Mouse (Mus musculus) CH12.LX (cell line): ENCODE measurements at regions not wholly inside any gene's neighbourhood (a gene's known extent, or its start where the extent isn't known, plus 50 kb on each side); places are given as distances from the start of the nearest gene placed in this dataset.

Experiments
- DNase-seq: peaks from one replicate; pipeline ENCODE4 v3.0.0-alpha.2; 2013; ENCODE audit errors: extremely low read depth
- H3K27ac ChIP-seq: 2 replicates; pipeline ENCODE4 v1.5.1; 2012; ENCODE audit warnings: low read depth, mild to moderate bottlenecking, control low read depth, moderate library complexity; ENCODE audit not compliant: insufficient read depth
- H3K27me3 ChIP-seq: replicated peaks from 2 replicates; pipeline ENCODE3; 2012; ENCODE audit warnings: inconsistent platforms
- H3K36me3 ChIP-seq, 2 experiments: replicated peaks in 1 of 2; 2 replicates each; pipeline versions ENCODE3 to v1.6.1; 2012; ENCODE audit warnings: inconsistent platforms in 1 of 2, low read length in 1 of 2, mild to moderate bottlenecking in 1 of 2, mixed read lengths in 1 of 2, moderate library complexity in 1 of 2; ENCODE audit not compliant: control insufficient read depth in 1 of 2, insufficient read depth in 1 of 2
- H3K4me1 ChIP-seq, 2 experiments: 2 replicates each; pipeline ENCODE4 v1.6.1; 2012; ENCODE audit warnings: inconsistent platforms in 1 of 2, moderate library complexity in 1 of 2; ENCODE audit not compliant: insufficient read depth in 2 of 2, control insufficient read depth in 1 of 2
- H3K4me2 ChIP-seq: 2 replicates; pipeline ENCODE4 v1.6.1; 2012; ENCODE audit warnings: low read depth, mild to moderate bottlenecking, control low read depth; ENCODE audit not compliant: poor library complexity, insufficient read depth, severe bottlenecking
- H3K4me3 ChIP-seq, 3 experiments: fragments of 150-350 bp in 1 of 3; sonication (generic) in 1 of 3; replicated peaks in 1 of 3; 2 replicates each; pipeline versions ENCODE3 to v1.5.1; 2011 to 2012; ENCODE audit warnings: low read depth in 2 of 3, low read length in 2 of 3, mild to moderate bottlenecking in 2 of 3, moderate library complexity in 2 of 3, control low read depth in 1 of 3, improper control_type of control experiment in 1 of 3, inconsistent platforms in 1 of 3, mixed read lengths in 1 of 3; ENCODE audit not compliant: poor library complexity in 1 of 3
- H3K79me2 ChIP-seq: replicated peaks from 2 replicates; pipeline ENCODE4 v1.6.1; 2012; ENCODE audit warnings: mild to moderate bottlenecking, moderate library complexity; ENCODE audit not compliant: control insufficient read depth, poor library complexity, insufficient read depth, severe bottlenecking; ENCODE audit errors: extremely low read depth
- H3K9ac ChIP-seq: 2 replicates; pipeline ENCODE4 v1.6.1; 2012; ENCODE audit warnings: low read depth, mild to moderate bottlenecking, control low read depth, moderate library complexity; ENCODE audit not compliant: insufficient read depth
- H3K9me3 ChIP-seq: replicated peaks from 2 replicates; pipeline ENCODE3; 2012; ENCODE audit warnings: low read length, inconsistent platforms, mixed read lengths
- BHLHE40 ChIP-seq: IDR thresholded peaks from 2 replicates; pipeline ENCODE4 v1.6.1; 2011; ENCODE audit warnings: mild to moderate bottlenecking, low read depth, low read length, improper control_type of control experiment
- CHD2 ChIP-seq: IDR thresholded peaks from 2 replicates; pipeline ENCODE4 v1.6.1; 2011; ENCODE audit warnings: low read length, improper control_type of control experiment
- CTCF ChIP-seq, 2 experiments: IDR thresholded peaks in 1 of 2; conservative IDR thresholded peaks in 1 of 2; 2 replicates each; pipeline ENCODE4 v1.5.1; 2011 to 2012; ENCODE audit warnings: low read depth in 2 of 2, low read length in 2 of 2, improper control_type of control experiment in 1 of 2, inconsistent platforms in 1 of 2, mild to moderate bottlenecking in 1 of 2, moderate library complexity in 1 of 2
- E2F4 ChIP-seq: IDR thresholded peaks from 2 replicates; pipeline ENCODE4 v1.6.1; 2011; ENCODE audit warnings: low read depth, low read length, improper control_type of control experiment; ENCODE audit not compliant: insufficient replicate concordance
- ELF1 ChIP-seq: IDR thresholded peaks from 2 replicates; pipeline ENCODE4 v1.6.1; 2014; ENCODE audit warnings: low read depth, mild to moderate bottlenecking, inconsistent platforms, low read length, improper control_type of control experiment
- EP300 ChIP-seq: IDR thresholded peaks from 2 replicates; pipeline ENCODE4 v1.6.1; 2011; ENCODE audit warnings: low read length, improper control_type of control experiment
- ETS1 ChIP-seq: conservative IDR thresholded peaks from 2 replicates; pipeline ENCODE4 v1.6.1; 2012; ENCODE audit warnings: low read depth, mild to moderate bottlenecking, inconsistent platforms, low read length, improper control_type of control experiment, moderate library complexity
- IRF4 ChIP-seq: IDR thresholded peaks from 2 replicates; pipeline ENCODE4 v1.6.1; 2014; ENCODE audit warnings: low read depth, mild to moderate bottlenecking, inconsistent platforms, low read length, improper control_type of control experiment
- JUN ChIP-seq: IDR thresholded peaks from 2 replicates; pipeline ENCODE4 v1.6.1; 2011; ENCODE audit warnings: low read depth, mild to moderate bottlenecking, low read length, improper control_type of control experiment, moderate library complexity; ENCODE audit not compliant: insufficient read depth
- JUND ChIP-seq: conservative IDR thresholded peaks from 2 replicates; pipeline ENCODE4 v1.6.1; 2011; ENCODE audit warnings: low read depth, low read length, improper control_type of control experiment
- MAX ChIP-seq: IDR thresholded peaks from 2 replicates; pipeline ENCODE4 v1.6.1; 2011; ENCODE audit warnings: low read length, improper control_type of control experiment
- MAZ ChIP-seq: IDR thresholded peaks from 2 replicates; pipeline ENCODE4 v1.6.1; 2012; ENCODE audit warnings: low read depth, mild to moderate bottlenecking, inconsistent platforms, low read length, improper control_type of control experiment, moderate library complexity
- MYC ChIP-seq: IDR thresholded peaks from 2 replicates; pipeline ENCODE4 v1.6.1; 2011; ENCODE audit warnings: low read depth, mild to moderate bottlenecking, improper control_type of control experiment, low read length
- NELFE ChIP-seq: IDR thresholded peaks from 2 replicates; pipeline ENCODE4 v1.6.1; 2011; ENCODE audit warnings: low read depth, low read length, improper control_type of control experiment
- NRF1 ChIP-seq: IDR thresholded peaks from 2 replicates; pipeline ENCODE4 v1.6.1; 2014; ENCODE audit warnings: low read depth, mild to moderate bottlenecking, inconsistent platforms, low read length, improper control_type of control experiment, moderate library complexity
- PAX5 ChIP-seq: IDR thresholded peaks from 2 replicates; pipeline ENCODE4 v1.6.1; 2012; ENCODE audit warnings: low read length, inconsistent platforms, mixed read lengths
- POLR2AphosphoS2 ChIP-seq: IDR thresholded peaks from 2 replicates; pipeline ENCODE4 v1.6.1; 2011; ENCODE audit warnings: low read depth, low read length, improper control_type of control experiment
- RAD21 ChIP-seq: IDR thresholded peaks from 2 replicates; pipeline ENCODE4 v1.6.1; 2011; ENCODE audit warnings: low read depth, mild to moderate bottlenecking, low read length, improper control_type of control experiment, moderate library complexity
- RCOR1 ChIP-seq: conservative IDR thresholded peaks from 2 replicates; pipeline ENCODE4 v1.6.1; 2012; ENCODE audit warnings: low read depth, mild to moderate bottlenecking, inconsistent platforms, low read length, improper control_type of control experiment
- SIN3A ChIP-seq: IDR thresholded peaks from 2 replicates; pipeline ENCODE4 v1.6.1; 2012; ENCODE audit warnings: low read length, improper control_type of control experiment, inconsistent platforms
- SMC3 ChIP-seq: IDR thresholded peaks from 2 replicates; pipeline ENCODE4 v1.6.1; 2011; ENCODE audit warnings: low read depth, low read length, improper control_type of control experiment
- TBP ChIP-seq: conservative IDR thresholded peaks from 2 replicates; pipeline ENCODE4 v1.6.1; 2011; ENCODE audit warnings: low read depth, low read length, improper control_type of control experiment
- TCF12 ChIP-seq: IDR thresholded peaks from 2 replicates; pipeline ENCODE4 v1.6.1; 2014; ENCODE audit warnings: low read depth, mild to moderate bottlenecking, inconsistent platforms, low read length, improper control_type of control experiment
- UBTF ChIP-seq: IDR thresholded peaks from 2 replicates; pipeline ENCODE4 v1.6.1; 2012; ENCODE audit warnings: low read depth, mild to moderate bottlenecking, inconsistent platforms, low read length, improper control_type of control experiment, moderate library complexity
- USF2 ChIP-seq: conservative IDR thresholded peaks from 2 replicates; pipeline ENCODE4 v1.6.1; 2011; ENCODE audit warnings: low read depth, low read length, improper control_type of control experiment
- ZC3H11A ChIP-seq: IDR thresholded peaks from 2 replicates; pipeline ENCODE4 v1.6.1; 2012; ENCODE audit warnings: low read depth, mild to moderate bottlenecking, inconsistent platforms, low read length, improper control_type of control experiment
- ZKSCAN1 ChIP-seq: IDR thresholded peaks from 2 replicates; pipeline ENCODE4 v1.6.1; 2012; ENCODE audit warnings: low read depth, inconsistent platforms, low read length, improper control_type of control experiment, borderline replicate concordance
- ZNF384 ChIP-seq: IDR thresholded peaks from 2 replicates; pipeline ENCODE4 v1.6.1; 2012; ENCODE audit warnings: low read depth, low read length, improper control_type of control experiment, inconsistent platforms
- dilution Hi-C: fragments of 300-500 bp; cut with MboI; formaldehyde crosslinking; loops from 2 replicates; pipeline ENCODE4 v1.14.3; 2020; ENCODE audit warnings: low sequenced_read_pairs; ENCODE audit not compliant: extremely low pct_unique_long_range_greater_than_20kb, extremely low pct_ligation_motif_present
- in situ Hi-C: fragments of 300-500 bp; cut with MboI; formaldehyde crosslinking; loops from 3 replicates; pipeline ENCODE4 v1.14.3; 2019; ENCODE audit warnings: low sequenced_read_pairs, low pct_ligation_motif_present, low pct_unique_long_range_greater_than_20kb, mixed read lengths

DNA sequence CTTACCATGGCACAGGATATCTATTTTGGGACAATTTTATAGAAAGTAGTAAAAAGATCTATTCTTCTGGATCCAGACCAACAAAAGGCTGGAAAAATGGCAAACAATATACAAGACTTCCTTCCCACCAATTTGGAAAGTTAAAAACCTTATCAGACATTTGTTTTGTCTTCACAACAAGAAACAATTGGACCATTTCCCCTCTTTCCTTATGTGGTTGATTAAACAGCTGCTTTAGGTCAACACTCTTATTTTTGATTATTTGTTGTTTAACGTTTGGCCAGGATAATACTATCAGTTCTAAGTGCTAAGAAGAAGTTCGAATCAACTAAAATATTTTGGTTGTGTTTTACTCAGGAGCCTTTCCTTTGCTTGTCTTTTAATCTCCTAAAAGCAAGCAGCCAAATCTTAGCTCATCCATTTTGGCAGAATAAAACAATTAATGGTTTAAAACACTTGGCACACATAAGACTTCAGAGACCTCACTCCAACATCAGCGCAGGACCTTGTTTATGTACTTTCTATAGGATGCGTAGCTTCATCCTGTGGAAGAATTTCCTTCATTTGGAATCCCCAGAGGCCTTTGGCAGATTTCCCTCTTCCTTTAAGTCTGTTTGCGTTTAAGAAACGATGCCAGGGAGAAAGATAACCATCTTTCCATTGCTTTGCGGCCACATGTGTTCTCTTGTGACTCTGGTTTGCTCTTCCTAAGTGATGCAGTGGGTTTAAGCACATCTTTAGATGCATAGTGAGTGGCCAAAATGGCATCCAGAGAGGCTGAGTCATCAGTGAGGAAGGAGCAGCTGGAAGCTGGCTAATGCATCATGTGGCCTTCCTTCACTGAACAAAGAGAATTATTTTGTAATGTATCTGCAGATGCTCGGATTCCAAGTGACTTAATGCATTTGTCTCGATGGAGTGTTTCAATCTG is 61.3 kb upstream of the Ctla4 start:
- in situ Hi-C loops (no loop called here), dilution Hi-C loops (no loop called here)
- Histone ChIP-seq H3K27me3 (no peaks in the 10 kb centered on the region), H3K4me1 (peaks cover 15 to 40% of the 10 kb centered on the region in 2 experiments), H3K9me3 (no peaks in the 10 kb centered on the region), H3K27ac (no peak overlapping the region), H3K9ac (no peak overlapping the region), H3K4me3 (no peak overlapping the region), H3K4me2 (no peak overlapping the region), H3K79me2 (peaks cover 63% of the 10 kb centered on the region), H3K36me3 (peaks cover 0 to 11% of the 10 kb centered on the region in 2 experiments)
- DNase-seq, result no peak
- no peak for TF ChIP-seq MYC
- no peak for TF ChIP-seq E2F4
- no peak for TF ChIP-seq PAX5
- no peak for TF ChIP-seq MAZ
- TF ChIP-seq RCOR1, result no peak
- TF ChIP-seq ZC3H11A, result no peak
- TF ChIP-seq TBP, result no peak
- TF ChIP-seq ZKSCAN1, result no peak
- TF ChIP-seq IRF4, result no peak
- no peak for TF ChIP-seq EP300
- TF ChIP-seq CTCF (conservative IDR thresholded peaks at IDR 0.05 in 1 of 2, IDR thresholded peaks at IDR 0.05 in 1 of 2; ENCODE audit: low read depth in 2 of 2, low read length in 2 of 2), result no peak
- TF ChIP-seq SMC3, result no peak
- TF ChIP-seq TCF12, result no peak
- no peak for TF ChIP-seq RAD21

DNA sequence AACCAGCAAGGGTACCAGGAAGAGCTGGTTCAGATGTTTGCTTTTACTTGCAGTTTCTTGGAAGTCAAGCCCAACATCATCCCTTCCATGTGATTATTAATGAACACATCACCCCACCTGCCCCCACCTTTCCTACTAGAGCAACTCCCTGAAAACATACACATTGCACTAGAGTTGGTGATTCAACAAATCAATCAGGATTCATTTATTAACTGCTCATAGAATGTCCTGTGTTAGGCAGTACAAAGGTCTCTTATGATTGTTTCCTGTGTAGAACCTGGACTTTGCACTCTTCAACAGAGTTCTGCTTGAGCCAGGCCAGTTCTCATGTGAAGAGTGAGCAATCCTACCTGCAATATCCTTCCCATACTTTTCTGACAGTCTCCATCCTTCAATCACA is 59.8 kb upstream of the Ctla4 start:
- Histone ChIP-seq H3K27ac (no peak overlapping the region), H3K36me3 (peaks cover 0 to 11% of the 10 kb centered on the region in 2 experiments), H3K9ac (no peak overlapping the region), H3K4me2 (no peak overlapping the region), H3K4me1 (peaks cover 10 to 29% of the 10 kb centered on the region in 2 experiments), H3K9me3 (no peaks in the 10 kb centered on the region), H3K79me2 (peaks cover 55% of the 10 kb centered on the region), H3K4me3 (no peak overlapping the region), H3K27me3 (no peaks in the 10 kb centered on the region)
- in situ Hi-C loops (no loop called here), dilution Hi-C loops (no loop called here)
- TF ChIP-seq POLR2AphosphoS2 (no peak), ZNF384 (no peak), CHD2 (no peak), NELFE (no peak), JUND (no peak), RAD21 (no peak), BHLHE40 (no peak), TCF12 (no peak), ELF1 (no peak), MAX (no peak), RCOR1 (no peak), NRF1 (no peak), JUN (no peak), USF2 (no peak), IRF4 (no peak), ZKSCAN1 (no peak), SMC3 (no peak), ETS1 (no peak), UBTF (no peak), SIN3A (no peak)
- no peak for DNase-seq
